Mouse (Mus musculus) T-helper 17 cell (primary cell): ENCODE measurements around the gene Cnpy4.

ENCODE experiments used
- in situ Hi-C, 2 experiments: fragments of 300-600 bp; cut with MboI, MseI; formaldehyde crosslinking; loops; 1 replicate in 1 of 2; 2 replicates in 1 of 2; pipeline ENCODE4 v1.15.1; 2025; ENCODE audit warnings: high pct_unique_total_duplicates in 2 of 2

Gene Cnpy4

GRCm38 (mm10) chr5:138186950-138187638 is at the start of gene Cnpy4, which contains the start of gene Taf6:
Cnpy4 (plus strand) TSS chr5:138187485.
Taf6 (minus strand) TSS chr5:138187451.
- in situ Hi-C loops: loop anchor here in 1 of 2 experiments (5.0 kb wide), 1 partner anchor 75 kb away; the partner anchor contains the start of gene BC037034

GRCm38 (mm10) chr5:138137935-138138549 is 49.2 kb upstream of the Cnpy4 start:
- in situ Hi-C loops: loop anchor here in 1 of 2 experiments (5.0 kb wide), 1 partner anchor 56 kb away; no protein-coding TSS in a partner anchor

- in situ Hi-C loops: loop anchor here in 1 of 2 experiments (5.0 kb wide), 1 partner anchor 56 kb away; no protein-coding TSS in a partner anchor
These were observed 48.7 kb upstream of the Cnpy4 start for GRCm38 (mm10) chr5:138138585-138138984.

DNA sequence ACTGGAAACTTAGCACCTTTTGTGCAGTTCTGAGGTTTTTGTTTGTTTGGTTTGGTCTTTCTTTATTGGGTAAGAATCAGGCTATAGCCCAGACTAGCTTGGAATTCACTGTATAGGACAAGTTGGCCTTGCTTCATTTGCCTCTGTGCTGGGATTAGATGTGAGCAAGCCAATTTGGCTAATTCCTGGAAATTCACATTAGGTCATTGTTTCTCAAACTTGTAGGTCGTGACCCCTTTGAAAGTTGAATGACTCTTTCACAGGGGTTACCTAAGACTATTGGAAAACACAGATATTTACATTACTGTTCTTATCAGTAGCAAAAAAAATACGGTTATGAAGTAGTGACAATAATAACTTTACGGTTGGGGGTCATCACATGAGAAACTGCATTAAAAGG is 32.9 kb upstream of the Cnpy4 start:
- in situ Hi-C loops: no loop called here

GRCm38 (mm10) chr5:138155443-138155976 is 31.8 kb upstream of the Cnpy4 start, which contains the start of gene Zfp113:
Zfp113 (minus strand) TSS chr5:138155744.
- in situ Hi-C loops: no loop called here

DNA sequence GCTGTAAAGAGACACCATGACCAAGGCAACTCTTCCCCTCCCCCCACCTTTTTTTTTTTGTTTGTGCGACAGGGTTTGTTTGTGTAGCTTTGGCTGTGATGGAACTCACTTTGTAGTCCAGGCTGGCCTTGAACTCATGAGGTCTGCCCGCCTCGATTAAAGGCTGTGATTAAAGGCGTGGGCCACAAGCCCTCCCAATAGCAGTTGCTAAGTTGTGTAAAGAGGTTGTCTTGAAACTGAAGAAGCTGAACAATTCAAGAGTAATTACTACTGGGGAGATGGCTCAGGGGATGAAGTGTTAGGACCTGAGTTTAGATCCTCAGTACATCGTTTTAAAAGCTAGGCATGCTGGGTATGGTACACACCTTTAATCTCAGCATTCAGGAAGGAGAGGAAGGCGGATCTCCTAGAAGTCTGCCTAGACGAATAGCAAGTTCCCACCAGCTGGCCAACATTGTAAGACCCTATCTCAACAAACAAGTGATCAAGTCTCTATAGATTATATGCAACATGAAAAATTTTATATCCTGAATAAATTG is 27.0 kb upstream of the Cnpy4 start:
- in situ Hi-C loops: loop anchor here in 1 of 2 experiments (5.0 to 10.0 kb wide), 2 partner anchors 378 to 555 kb away; partner anchors contain the start of gene Mospd3

DNA sequence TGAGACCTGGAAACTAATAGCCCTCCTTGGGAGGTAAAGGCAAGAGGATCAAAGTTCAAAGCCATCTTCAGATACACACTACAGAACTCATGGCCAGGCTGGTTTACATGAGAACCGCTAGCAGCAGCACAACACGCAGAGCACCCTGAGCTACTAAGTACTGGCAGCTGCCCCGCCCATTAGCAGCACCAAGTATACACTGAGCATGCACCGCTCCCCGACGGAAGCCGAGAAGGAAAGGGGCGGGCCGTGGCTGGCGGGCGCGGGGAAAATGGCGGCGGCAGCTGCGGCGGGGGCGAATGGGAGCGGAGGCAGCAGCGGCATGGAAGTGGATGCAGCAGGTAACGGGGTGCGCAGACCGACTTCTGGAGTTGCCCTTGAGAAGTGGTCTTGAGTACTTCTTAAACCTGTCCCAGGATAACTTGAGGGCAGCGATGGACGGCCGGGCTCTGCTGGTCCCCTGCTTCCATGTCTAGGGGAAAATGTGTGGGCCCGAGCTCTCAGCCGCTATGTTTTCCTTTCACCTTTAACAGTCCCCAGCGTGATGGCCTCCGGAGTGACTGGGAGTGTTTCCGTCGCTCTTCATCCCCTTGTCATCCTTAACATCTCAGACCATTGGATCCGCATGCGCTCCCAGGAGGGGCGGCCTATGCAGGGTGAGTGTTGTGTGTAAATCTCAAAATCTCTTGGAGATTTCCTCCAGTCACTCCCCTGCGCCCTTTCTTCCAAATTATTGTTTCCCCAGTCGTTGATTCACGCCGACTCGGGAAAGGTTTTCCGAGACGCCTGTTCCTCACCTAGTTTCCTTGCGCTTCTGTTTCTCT is 26.2 kb upstream of the Cnpy4 start, which contains the start of gene Cops6:
Gene Cops6 (plus strand): TSS at position 230 of the 824 bp plus-strand sequence.
- in situ Hi-C loops: loop anchor here in 1 of 2 experiments (5.0 to 10.0 kb wide), 2 partner anchors 379 to 556 kb away; partner anchors contain the start of gene Mospd3

- in situ Hi-C loops: loop anchor here in 1 of 2 experiments (5.0 to 10.0 kb wide), 2 partner anchors 381 to 558 kb away; partner anchors contain the start of gene Mospd3
These were observed 24.2 kb upstream of the Cnpy4 start for GRCm38 (mm10) chr5:138163046-138163445.

- in situ Hi-C loops: loop anchor here in 1 of 2 experiments (5.0 to 10.0 kb wide), 2 partner anchors 381 to 559 kb away; partner anchors contain the start of gene Mospd3
These were observed 23.7 kb upstream of the Cnpy4 start for GRCm38 (mm10) chr5:138163610-138164009.

GRCm38 (mm10) chr5:138165594-138165993 is 21.7 kb upstream of the Cnpy4 start:
- in situ Hi-C loops: loop anchor here in 1 of 2 experiments (5.0 to 10.0 kb wide), 2 partner anchors 561 to 868 kb away; partner anchors contain the start of gene Mospd3

DNA sequence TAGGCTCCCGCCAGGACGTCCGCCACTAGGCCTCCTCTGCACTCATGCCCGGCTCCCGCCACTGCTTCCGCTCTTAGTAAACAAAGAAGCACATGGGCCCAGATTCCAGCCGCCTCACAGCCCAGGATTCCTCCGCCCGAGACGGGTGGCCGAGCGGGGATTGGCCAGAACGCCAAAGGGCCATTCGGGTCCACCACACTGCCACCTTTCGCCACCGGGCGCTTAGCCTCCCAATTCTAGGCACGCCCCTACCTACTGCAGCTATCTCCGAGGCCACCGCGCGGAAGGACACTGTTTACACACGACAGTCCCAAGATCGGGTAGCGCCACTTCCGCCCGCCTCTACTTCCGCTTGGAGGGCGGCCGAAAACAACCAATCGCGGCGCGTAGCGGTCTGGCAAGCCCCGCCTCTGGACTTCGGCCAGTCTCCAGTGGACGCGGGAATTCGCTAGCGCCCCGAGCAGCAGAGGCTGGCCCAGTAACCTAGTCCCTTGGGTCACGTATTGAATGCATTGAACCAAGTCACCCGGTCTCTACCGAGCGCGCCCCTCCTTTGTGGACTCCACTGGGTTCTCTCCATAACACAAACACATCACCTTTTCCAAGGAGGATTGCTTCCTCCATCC is 16.2 kb upstream of the Cnpy4 start:
- in situ Hi-C loops: loop anchor here in 1 of 2 experiments (10.0 kb wide), 1 partner anchor 876 kb away; the partner anchor contains the start of gene Ufsp1

DNA sequence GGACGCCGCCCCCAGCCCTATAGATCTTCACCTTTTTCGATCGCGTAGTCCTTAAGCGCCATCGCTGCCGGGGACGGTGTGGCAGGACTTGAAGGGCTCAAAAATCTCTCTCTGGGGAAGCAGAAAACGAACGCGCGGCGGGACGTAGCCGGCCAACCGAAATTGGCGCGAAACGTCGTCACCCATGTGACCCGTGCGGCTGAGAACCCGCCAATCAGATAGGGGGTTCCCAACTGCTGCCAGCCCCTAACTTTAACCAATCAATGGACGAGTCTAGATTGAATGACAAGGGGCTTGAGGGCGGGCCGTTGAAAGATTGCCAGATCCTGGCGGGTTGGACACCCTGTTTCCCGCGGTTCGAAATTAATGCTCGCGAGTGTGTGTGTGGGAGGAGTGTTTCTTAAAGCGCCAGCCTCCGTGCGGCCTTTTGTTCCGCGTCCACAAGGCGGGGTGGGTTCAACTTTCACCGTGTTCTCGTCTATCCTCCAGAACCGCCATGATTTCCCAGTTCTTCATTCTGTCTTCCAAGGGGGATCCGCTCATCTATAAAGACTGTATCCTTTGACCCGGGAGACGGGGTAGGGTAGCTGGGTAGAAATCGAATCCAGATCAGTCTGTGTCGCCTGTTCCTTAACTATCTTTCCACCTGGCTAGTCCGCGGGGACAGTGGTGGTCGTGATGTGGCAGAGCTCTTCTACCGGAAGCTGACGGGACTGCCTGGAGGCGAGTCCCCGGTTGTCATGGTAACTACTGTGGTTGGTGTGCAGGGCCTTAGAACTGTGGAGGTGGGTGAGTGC is 15.4 kb upstream of the Cnpy4 start, which contains the start of the genes Ap4m1 and Mcm7:
Gene Ap4m1 (plus strand): TSS at position 308 of the 797 bp plus-strand sequence.
Gene Mcm7 (minus strand): TSS at position 728 of the 797 bp plus-strand sequence.
- in situ Hi-C loops: loop anchor here in 1 of 2 experiments (10.0 kb wide), 1 partner anchor 877 kb away; the partner anchor contains the start of gene Ufsp1

DNA sequence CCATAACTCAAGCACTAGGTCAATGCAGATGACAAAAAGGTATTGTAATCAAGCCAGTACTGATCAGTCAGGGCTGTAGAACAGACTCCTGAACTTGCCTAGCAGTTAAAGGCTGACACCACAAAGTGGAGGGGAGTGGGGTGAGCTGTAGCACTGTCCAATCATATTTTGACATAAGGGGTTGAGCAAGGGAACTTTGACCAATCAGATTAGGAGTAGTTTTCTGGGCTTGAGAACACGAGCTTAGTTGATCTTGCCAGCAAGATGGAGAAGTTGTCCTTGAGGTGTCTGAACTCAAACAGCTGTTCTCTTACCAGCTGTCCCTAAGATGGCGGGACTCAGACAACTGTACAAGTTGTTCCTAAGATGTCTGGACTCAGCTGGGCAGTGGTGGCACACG is 14.1 kb upstream of the Cnpy4 start:
- in situ Hi-C loops: loop anchor here in 1 of 2 experiments (10.0 kb wide), 1 partner anchor 878 kb away; the partner anchor contains the start of gene Ufsp1

DNA sequence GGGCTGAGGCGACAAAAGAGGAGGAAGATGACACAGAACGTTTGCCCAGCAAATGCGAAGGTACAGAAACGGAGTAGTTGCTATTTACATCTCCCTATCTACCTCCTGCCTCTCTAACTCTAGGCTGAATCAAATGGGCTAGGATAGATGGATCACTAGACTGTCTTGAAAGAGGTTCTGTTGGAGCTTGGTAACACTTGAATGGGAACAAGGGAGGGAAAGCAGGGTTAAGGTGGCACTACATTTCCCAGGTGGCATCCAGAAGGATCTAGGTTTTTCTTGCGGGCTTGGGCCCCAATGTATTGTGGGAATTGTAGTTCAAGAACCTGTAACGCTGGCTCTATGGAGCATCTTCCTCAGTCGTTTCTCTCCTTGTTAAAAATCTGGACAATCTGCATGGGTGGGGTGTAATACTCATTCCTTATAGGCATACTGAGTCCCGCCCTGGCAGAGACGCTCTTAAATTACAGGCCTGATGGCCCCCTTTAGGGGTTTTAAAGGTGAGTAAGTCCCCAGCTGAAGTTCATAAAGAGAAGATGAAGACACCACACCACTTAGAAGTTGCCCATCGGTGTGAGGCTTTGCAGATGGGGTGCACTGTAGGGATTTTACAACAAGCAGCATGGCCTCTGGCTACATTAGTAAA is 499 bp downstream of the Cnpy4 start:
- in situ Hi-C loops: loop anchor here in 1 of 2 experiments (5.0 kb wide), 1 partner anchor 75 kb away; the partner anchor contains the start of gene BC037034

DNA sequence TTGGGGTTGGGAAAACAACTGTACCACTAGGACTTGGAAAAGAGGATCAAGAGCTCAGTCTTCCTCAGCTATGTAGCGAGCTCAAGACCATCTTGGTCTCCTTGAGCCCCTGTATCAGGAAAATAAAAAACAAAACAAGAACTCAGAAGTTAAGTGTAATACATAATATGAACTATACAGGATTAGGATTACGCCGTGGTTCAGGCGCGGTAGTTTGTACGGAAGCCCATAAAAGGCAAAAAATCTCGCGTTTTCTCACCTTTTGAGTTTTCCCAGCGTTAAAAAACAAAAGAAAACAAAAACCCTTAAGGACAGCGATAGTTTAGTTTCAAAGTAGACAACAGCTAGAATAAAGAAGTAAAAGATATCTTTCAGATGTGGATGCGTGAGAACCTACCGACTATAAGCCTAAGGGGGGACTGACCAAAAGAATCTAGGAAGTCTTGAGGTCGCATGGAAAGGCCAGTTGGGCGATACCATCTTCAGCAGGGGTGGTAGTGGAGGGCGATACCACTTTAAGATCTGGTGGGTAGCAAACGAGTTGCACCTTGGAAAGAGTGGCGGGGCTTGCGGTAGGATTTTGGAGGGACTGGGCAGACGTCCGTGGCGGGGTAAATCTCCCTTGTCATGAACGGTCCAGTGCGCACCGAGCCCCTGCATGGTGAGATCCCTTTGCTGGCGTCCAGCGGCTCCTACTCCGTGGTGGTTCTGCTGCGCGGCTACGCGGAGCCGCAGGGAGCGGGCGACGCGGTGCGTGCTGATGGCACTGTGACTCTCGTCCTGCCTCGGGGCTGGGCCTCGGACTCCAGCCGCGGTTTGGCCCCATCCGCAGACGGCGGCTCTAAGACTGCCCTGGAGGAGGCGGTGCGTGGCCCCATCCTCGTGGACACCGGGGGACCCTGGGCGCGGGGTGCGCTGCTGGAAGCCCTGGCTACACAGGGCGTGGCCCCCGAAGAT is 6.8 kb downstream of the Cnpy4 start, which contains the start of gene Mblac1:
Gene Mblac1 (plus strand): TSS at position 544 of the 957 bp plus-strand sequence.
- in situ Hi-C loops: no loop called here

GRCm38 (mm10) chr5:138194755-138195345 is 7.6 kb downstream of the Cnpy4 start:
- in situ Hi-C loops: loop anchor here in 1 of 2 experiments (5.0 kb wide), 1 partner anchor 427 kb away; the partner anchor contains the start of gene A430033K04Rik
